Mouse (Mus musculus) liver, adult 2 months (tissue): ENCODE measurements around the gene Pax6.

ENCODE experiments used
- CTCF ChIP-seq: fragments of 200-500 bp; IDR thresholded peaks from 2 replicates; pipeline ENCODE4 v1.5.1; 2011; ENCODE audit warnings: low read depth, low read length, control low read depth
- POLR2A ChIP-seq: fragments of 200-500 bp; IDR thresholded peaks from 2 replicates; pipeline ENCODE4 v1.6.1; 2011; ENCODE audit warnings: low read length, control low read depth; ENCODE audit not compliant: insufficient read depth; ENCODE audit errors: extremely low read depth

GRCm38 (mm10) chr2:105680146-105680998 lies 11.7 kb downstream of the Pax6 start:
- TF ChIP-seq CTCF (no peak), POLR2A (no peak)
